Mouse (Mus musculus) C2C12 (cell line): ENCODE results near the gene Reep6.

Experiments used
- CTCF ChIP-seq: IDR thresholded peaks from one replicate; pipeline ENCODE4 v1.5.1; 2011; ENCODE audit not compliant: control insufficient read depth, insufficient read depth, insufficient read length
- MYOG ChIP-seq: IDR thresholded peaks from one replicate; pipeline ENCODE4 v1.6.1; 2011; ENCODE audit not compliant: control insufficient read depth, insufficient read length; ENCODE audit errors: extremely low read depth

DNA sequence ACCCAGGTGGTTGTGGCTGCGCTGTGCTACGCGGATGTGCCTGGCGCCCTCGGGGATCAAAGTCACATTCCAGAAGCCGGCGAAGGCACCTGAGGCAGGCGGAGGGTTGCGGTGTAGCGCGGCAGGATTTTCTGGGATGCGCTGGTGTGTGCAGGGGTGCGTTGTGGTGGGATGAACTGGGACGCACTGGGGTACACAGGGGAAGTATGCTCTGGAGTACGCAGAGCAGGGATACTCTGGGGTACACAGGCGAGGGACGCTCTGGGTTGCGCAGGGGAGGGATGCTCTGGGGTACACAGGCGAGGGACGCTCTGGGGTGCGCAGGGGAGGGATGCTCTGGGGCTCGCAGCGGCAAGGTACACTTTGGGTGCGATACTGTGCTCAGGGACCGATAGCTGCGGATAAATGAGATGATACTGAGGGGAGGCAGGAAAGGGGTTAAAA lies 12.6 kb downstream of the Reep6 start:
- TF ChIP-seq CTCF (no peak), MYOG (no peak)
